Mouse (Mus musculus): ENCODE data around the gene Nmral1.

DNA sequence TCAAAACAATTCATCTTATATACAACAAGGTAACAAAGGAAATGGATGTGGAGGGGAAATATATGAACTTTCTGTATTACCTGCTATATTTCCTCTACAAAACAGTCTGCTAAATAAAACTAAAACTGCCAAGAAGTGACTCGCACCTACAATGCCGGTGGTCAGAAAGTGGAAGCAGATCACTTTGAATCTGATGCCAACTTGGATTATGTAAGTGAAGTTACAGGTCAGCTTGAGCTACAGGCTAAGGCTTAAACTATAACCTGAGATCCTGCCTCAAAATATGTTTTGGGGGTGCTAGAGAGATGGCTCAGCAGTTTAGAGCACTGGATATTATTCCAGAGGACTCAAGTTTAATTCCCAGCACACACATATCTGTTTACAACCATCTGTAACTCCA lies 53.4 kb downstream of the Nmral1 start:
- TF ChIP-seq CTCF (IDR thresholded peaks at IDR 0.05; ENCODE audit: control insufficient read depth, insufficient read depth, insufficient read length) (no peak), MYOD1 (IDR thresholded peaks at IDR 0.05; ENCODE audit: control insufficient read depth, insufficient read length, low read depth) (no peak), CEBPB (IDR thresholded peaks at IDR 0.05; ENCODE audit: low read depth) (no peak), MYOG (IDR thresholded peaks at IDR 0.05; ENCODE audit: control insufficient read depth, extremely low read depth, insufficient read length) (no peak), MAX (IDR thresholded peaks at IDR 0.05) (no peak), USF1 (IDR thresholded peaks at IDR 0.05; ENCODE audit: low read depth) (no peak), FOSL1 (IDR thresholded peaks at IDR 0.05; ENCODE audit: insufficient read depth, low read length, poor library complexity, severe bottlenecking) (no peak)
